Mouse (Mus musculus): ENCODE results near the gene Arhgef2.

Gene Arhgef2

GRCm38 (mm10) chr3:88684236-88684979, 78.6 kb downstream of the Arhgef2 start:
- DNase-seq (ENCODE audit: low spot score in 2 of 2) = no peak

GRCm38 (mm10) chr3:88684980-88685941, 79.5 kb downstream of the Arhgef2 start, which contains the start of gene Khdc4:
TSS of gene Khdc4 (plus strand) at chr3:88685803.
- DNase-seq (ENCODE audit: low spot score in 2 of 2) = peak; percentile 95 to 98

- no peak for DNase-seq (ENCODE audit: low spot score in 2 of 2)
These were observed 80.2 kb downstream of the Arhgef2 start for GRCm38 (mm10) chr3:88685958-88686451.

GRCm38 (mm10) chr3:88686734-88687611, 81.2 kb downstream of the Arhgef2 start:
- no peak for DNase-seq (ENCODE audit: low spot score in 2 of 2)

GRCm38 (mm10) chr3:88689079-88689478, 83.3 kb downstream of the Arhgef2 start:
- DNase-seq (ENCODE audit: low spot score in 2 of 2) = no peak

- DNase-seq (ENCODE audit: low spot score in 2 of 2) = no peak
These were observed 89.8 kb downstream of the Arhgef2 start for GRCm38 (mm10) chr3:88695545-88695944.
